Mouse (Mus musculus) subcutaneous adipose tissue, adult 2 months (tissue): ENCODE results near the gene Myo1b. TPM values are rescaled to one million over a fixed set of nuclear protein-coding genes. Genes with fewer than 3 reads are reported as not detected.

Source experiments
- polyA plus RNA-seq: library from polyadenylated mRNA; depleted of rRNA; stranded (reverse); fragments of >200 nt; gene quantifications from 2 replicates; pipeline ENCODE4 v1.2.3, GENCODE M21; 2012; ENCODE audit warnings: low replicate concordance; rRNA removed

The Myo1b gene
- 21.3 and 25.8 TPM in 2 replicates for polyA plus RNA-seq

DNA sequence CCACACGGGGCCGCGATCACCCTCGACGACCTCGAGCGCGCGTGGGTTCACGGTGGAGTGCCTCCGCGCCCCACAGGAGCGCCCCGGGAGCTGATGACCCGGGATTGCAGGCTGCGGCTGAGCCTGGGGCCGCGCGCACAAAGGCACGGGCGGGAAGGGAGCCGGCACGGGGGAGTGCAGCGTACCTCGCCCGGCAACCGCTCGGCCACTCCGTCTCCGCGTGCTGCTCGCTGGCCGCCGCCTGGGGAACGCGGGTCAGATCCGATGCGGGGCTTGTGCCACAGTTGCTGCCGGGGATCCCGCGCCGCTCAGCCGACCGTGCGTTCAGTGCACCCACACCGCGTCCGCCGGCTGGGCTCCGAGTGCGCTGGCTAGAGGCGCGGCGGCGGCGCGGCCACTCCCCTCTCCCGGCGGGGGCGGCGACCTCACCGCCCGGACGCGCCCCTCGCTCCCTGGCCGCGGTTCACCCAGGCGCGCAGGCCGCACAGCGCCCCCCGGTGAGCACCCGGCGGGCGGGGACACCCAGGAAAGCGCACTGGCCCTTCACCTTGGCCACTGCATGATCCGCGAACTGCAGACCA lies at the start of gene Myo1b:
TSS of gene Myo1b (minus strand) at position 496 of the 581 bp plus-strand sequence.

Other genes with a start within 250 kb of the Myo1b start
- 0.29 and 0.59 TPM in 2 replicates for gene Stat4, start 71.1 kb upstream of the Myo1b start, polyA plus RNA-seq
- 65.7 and 102 TPM in 2 replicates for gene Stat1, start 203.4 kb upstream of the Myo1b start, polyA plus RNA-seq